Mouse (Mus musculus): ENCODE data around the gene Fgfr2.

The Fgfr2 gene

GRCm38 (mm10) chr7:131992873-131993272 lies 1130.3 kb downstream of the Fgfr2 start:
- DNase-seq = no peak

DNA sequence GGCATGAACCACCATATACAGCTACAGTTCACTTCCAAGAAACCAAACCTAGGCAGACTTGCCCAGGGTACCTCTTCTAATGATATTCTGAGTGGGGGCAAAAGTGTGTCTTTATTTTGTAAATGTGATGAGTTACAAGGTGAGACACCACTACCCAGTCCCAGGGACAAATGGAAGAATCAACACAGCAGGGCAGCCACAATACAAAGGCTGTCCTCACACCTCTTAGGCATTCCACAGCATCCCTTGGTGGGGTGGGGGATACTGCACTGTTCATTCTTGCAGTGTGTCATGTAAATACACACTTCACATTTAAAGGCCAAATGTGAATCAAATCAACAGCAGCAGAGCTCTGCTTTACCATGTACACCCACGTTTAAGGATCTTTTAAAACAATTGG lies 1130.9 kb downstream of the Fgfr2 start:
- no peak for DNase-seq

DNA sequence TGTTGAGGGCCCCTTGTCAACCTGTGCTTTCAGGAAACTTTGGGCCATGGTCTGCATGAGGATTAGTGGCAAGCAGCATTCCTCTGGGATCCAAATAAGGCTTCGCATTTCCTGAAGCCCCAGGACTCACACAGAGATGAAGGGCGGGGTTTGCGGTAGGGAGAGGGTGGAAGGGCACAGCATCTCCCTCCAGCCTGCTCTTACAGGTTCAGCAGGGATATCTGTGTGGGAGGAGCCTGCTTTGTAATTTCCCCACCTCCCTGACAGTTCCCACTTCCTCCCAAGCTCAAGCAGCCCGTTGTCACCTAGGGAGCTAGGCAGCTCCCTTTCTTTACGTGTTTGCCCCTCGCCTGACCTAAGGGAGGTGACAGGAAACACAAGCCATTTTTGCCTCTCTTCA lies 1134.1 kb downstream of the Fgfr2 start:
- no peak for DNase-seq

GRCm38 (mm10) chr7:131978609-131979008 lies 1144.5 kb downstream of the Fgfr2 start:
- no peak for DNase-seq

DNA sequence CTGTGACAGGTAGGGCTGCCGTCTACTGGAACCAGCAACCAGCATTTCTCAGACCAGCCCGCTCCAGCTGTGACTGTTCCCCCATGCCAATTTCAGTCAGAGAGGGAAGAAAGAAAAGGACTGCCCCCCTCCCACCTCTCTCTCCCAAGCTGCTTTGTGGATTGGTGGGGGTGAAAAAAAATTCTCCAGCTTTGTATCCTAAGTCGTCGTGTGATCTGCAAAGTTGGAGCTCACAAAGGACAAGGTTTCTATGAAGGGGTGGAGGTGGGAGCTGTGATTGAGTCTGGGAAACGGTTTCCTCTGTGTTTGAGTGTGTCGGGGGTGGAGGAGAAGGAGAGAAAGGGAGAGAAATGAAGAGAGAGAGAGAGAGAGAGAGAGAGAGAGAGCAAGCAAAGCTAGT lies 1147.3 kb downstream of the Fgfr2 start:
- no peak for DNase-seq

GRCm38 (mm10) chr7:131970255-131970654 lies 1152.9 kb downstream of the Fgfr2 start:
- no peak for DNase-seq

DNA sequence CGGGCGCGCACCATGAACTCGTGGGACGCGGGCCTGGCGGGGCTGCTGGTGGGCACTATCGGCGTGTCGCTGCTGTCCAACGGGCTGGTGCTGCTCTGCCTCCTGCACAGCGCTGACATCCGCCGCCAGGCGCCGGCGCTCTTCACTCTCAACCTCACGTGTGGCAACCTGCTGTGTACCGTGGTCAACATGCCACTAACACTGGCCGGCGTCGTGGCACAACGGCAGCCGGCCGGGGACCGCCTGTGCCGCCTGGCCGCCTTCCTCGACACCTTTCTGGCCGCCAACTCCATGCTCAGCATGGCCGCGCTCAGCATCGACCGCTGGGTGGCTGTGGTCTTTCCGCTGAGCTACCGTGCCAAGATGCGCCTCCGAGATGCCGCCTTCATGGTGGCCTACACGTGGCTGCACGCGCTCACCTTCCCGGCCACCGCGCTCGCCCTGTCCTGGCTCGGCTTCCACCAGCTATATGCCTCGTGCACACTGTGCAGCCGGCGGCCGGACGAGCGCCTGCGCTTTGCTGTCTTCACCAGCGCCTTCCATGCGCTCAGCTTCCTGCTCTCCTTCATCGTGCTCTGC lies 1156.1 kb downstream of the Fgfr2 start:
- DNase-seq = no peak

- DNase-seq = no peak
Observed at GRCm38 (mm10) chr7:131966023-131966915, 1156.9 kb downstream of the Fgfr2 start, which contains the start of gene Gpr26. Gene Gpr26, plus strand, starts transcription at chr7:131966460.

- peak; percentile 48 for DNase-seq
Observed at GRCm38 (mm10) chr7:131960551-131960950, 1162.6 kb downstream of the Fgfr2 start.

DNA sequence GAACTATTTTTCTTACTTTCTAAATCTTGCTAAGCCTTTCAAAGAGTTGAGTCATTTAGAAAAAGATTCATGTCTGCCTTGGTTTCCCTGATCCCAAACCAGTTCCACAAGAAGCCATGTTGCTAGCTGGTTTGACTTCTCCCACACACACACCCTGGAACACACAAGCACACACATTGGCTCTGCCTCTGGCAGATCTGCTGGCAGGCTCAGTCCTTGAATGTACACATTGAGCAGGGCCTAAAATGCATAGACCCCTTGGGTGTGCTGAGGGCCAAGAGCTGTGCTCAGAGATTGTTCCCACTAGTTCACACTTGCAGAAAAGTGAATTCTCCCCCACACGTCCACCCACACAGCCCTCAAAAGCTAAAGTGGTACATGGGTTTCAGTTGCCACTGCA lies 1164.4 kb downstream of the Fgfr2 start:
- DNase-seq = no peak

- DNase-seq = no peak
Observed at GRCm38 (mm10) chr7:131953402-131953801, 1169.7 kb downstream of the Fgfr2 start.

- DNase-seq = no peak
Observed at GRCm38 (mm10) chr7:131951131-131951530, 1172.0 kb downstream of the Fgfr2 start.

- no peak for DNase-seq
Observed at GRCm38 (mm10) chr7:131937611-131938010, 1185.5 kb downstream of the Fgfr2 start.

DNA sequence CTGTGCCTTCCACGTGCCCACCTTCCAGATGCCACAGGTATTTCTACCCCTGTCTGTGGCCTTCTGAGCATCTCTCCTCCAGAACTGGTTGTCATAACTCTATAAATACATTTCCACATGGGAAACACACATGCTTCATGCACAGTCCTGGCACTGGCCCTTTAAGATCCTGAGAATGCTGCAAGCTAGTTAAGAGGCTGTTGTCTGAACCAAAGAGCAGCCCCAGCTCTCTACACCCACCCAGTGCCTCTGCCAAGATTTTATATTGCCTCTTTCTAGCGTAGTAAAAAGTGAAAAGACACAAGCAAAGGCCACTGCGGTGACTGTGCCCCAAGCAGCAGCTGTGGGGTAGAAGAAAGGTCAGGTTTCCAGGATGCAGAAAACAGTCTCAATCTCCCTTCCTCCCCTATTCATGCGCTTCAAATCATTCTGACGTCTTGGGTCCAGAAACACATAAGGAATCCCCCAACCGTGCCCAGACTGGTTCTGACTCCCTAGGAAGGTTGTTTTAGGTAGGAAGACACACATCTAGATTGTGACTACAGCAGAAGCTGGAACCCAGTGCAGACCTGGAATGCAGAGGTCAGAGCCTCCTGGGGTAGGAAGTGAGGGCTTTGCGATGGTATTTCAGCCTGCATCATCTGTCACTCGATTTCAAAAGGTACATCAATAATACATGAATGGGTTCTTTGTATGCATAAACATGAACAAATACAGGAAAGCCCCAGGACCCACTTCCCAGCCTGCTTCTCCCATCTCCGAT lies 1195.7 kb downstream of the Fgfr2 start:
- DNase-seq = no peak

DNA sequence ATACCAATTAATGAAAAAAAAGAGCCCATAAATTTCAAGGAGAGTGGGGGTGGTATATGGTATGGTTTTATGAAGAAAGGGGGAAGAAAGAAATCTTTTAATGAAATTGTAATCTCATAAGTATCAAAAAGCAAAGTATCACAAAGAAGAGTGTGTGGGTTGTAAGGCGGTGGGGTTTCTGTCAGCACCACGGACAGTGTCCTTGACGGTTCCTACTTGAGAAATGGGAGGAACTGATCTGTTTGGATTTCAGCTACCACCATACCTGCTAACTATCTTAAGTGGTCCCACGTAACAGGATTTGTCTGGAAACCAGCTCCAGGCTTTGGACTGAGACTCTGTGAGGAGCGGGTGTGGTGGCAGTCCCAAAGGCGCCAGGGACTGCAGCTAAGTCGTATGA lies 1205.8 kb downstream of the Fgfr2 start:
- DNase-seq = no peak

DNA sequence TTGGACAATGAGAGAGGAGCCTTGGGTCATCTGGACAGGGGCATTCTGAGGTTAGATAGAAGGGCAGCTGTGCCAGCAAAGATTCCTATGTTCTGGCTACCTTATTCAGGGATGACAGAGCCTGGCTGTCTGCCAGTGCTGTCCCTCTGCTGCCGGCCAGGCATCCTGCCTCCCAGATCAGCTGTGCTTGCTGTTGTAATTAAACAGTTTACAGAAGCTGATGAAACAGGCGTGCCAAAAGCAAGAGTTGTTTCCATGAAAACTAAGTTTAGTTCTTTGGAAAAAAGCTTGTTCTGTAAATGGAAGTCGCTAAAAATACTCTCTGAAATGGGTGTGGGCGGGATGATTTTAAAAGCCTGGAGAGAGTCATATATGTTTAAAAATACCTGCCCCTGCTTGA lies 1213.5 kb downstream of the Fgfr2 start:
- DNase-seq = peak; percentile 34

DNA sequence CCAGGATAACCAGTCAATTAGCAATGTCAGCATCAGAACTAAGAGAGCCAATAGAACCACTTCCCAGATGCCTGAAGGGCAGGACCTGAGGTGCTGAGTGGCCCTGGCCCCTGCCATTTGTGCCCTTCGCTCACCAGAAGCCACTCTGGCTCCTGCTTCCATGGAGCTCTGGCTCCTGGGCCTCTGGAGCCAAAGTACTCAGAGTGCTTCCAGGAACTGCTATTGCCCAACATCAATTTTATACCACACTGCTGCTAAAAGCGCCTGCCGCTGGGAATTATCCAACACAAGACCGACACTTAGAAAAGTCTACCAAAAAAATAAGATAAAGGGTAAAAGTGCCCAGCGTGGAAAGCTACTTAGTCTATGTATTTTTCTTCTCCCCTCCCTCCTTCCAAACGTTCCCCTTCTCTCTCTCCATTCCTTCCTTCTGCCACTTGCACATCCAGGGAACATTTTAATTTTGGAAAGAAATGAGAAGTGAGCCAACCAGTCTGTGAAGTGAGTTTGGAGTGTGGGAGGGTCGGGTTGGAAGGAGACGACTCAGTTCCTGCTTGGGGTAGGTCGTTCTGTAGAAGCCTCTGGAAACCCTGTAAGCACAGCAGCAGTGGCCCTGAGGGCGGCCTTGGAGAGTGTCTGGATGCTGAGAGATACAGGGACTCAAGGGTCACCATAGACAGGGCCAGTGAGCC lies 1216.5 kb downstream of the Fgfr2 start:
- no peak for DNase-seq

DNA sequence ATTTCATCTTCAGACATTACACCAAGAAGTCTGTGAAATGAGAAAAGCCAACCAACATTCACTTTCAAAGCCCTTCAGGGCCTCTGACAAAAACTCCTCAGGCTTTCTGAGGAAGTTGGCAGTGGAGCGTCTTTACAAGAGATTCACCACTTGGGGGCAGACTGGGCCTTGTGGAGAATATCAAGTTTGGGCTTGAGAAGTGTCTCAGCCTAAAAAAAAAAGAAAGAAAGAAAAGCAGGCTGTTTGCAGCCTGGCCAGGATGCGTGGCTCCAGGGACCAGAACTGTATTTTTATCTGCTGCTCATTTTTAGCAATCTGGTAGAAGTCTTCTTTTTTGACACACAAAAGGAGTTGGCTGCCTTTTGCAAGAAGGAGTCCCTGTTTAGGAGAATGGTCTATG lies 1223.8 kb downstream of the Fgfr2 start:
- peak; percentile 68 for DNase-seq

DNA sequence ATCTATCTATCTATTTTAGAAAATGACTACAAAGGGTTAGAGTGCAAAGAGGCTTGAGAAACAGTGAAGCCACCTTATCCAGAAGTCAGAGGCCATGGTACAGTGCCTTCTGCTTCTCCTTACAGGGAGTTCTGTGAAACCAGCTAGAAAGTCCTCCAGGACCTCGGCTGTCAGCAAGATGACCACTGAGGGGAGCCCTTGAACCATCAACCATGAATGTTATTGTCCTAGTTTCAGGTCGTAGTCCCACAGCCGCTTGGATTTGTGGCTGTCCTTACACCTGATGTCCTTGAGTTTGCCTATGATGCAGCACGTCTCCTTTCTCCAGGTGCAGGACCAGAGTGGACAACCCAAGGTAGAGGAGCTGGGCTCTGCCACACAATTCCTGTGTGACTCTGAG lies 1225.9 kb downstream of the Fgfr2 start:
- no peak for DNase-seq

DNA sequence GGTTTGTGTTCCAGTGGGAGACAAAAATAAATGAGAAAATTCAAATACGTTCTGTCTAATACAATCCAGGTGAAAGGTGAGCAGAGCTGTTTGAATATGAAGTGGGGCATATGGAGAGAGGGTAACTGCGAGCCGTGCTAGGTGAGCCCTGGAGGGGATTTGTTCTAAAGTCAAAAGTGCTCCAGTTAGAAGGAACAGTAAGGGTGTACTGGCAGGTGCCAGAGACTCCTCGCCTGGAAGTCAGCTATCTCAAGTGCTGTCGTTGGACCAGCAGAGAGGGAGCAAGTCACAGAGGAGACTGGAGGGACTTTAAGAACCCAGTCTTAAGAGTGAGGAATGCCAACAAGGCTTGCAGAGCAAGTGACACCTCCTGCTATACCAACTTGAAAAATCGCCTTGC lies 1240.3 kb downstream of the Fgfr2 start:
- DNase-seq = no peak

GRCm38 (mm10) chr7:131881876-131882615 lies 1241.1 kb downstream of the Fgfr2 start:
- peak; percentile 83 for DNase-seq

GRCm38 (mm10) chr7:131880150-131880549 lies 1243.0 kb downstream of the Fgfr2 start:
- DNase-seq = peak; percentile 32
